Mouse (Mus musculus): ENCODE measurements around the gene Spred2. TPM values are rescaled to one million over a fixed set of nuclear protein-coding genes. Genes with fewer than 3 reads are reported as not detected.

Spred2 gene
- total RNA-seq (2023): 10 to 100 TPM; 15.5 to 16.8 TPM

GRCm38 (mm10) chr11:19923888-19924756, at the start of gene Spred2:
TSS of gene Spred2 (plus strand) at chr11:19924375.

Other genes with a start within 250 kb of the Spred2 start
- 100 to 1,000 TPM; 384 to 412 TPM for gene Actr2, start 188.5 kb downstream of the Spred2 start, total RNA-seq (2023)

Measured in neutrophil, adult 59 days (primary cell).